Mouse (Mus musculus): ENCODE data around the gene Vwa3b. TPM values are rescaled to one million over a fixed set of nuclear protein-coding genes. Genes with fewer than 3 reads are reported as not detected.

Vwa3b gene
- polyA plus RNA-seq, 1 experiment from 2014 or later = 0.80 TPM

Other genes with a start within 250 kb of the Vwa3b start
- 15.9 and 17.9 TPM in 2 replicates for gene Tmem131, start 82.9 kb upstream of the Vwa3b start, polyA plus RNA-seq (2014; fragmentation: Nextera tagmentation; extraction: Ambion mirVana)
- gene Cnga3, start 187.8 kb downstream of the Vwa3b start, polyA plus RNA-seq (2014; fragmentation: Nextera tagmentation; extraction: Ambion mirVana) = not detected in 2 replicates